Mouse (Mus musculus) thymus, adult 18-20 months (tissue): ENCODE results near the gene B230307C23Rik.
"Not testable (repeated sequence)": the region's sequence is repeated elsewhere in the genome, so short reads cannot be mapped to it uniquely, and the experiment has no call there.

ENCODE experiments used
- DNase-seq, 2 experiments: peaks; one replicate each; pipeline ENCODE4 v3.0.0; 2022; ENCODE audit warnings: mixed read lengths in 2 of 2

The B230307C23Rik gene

DNA sequence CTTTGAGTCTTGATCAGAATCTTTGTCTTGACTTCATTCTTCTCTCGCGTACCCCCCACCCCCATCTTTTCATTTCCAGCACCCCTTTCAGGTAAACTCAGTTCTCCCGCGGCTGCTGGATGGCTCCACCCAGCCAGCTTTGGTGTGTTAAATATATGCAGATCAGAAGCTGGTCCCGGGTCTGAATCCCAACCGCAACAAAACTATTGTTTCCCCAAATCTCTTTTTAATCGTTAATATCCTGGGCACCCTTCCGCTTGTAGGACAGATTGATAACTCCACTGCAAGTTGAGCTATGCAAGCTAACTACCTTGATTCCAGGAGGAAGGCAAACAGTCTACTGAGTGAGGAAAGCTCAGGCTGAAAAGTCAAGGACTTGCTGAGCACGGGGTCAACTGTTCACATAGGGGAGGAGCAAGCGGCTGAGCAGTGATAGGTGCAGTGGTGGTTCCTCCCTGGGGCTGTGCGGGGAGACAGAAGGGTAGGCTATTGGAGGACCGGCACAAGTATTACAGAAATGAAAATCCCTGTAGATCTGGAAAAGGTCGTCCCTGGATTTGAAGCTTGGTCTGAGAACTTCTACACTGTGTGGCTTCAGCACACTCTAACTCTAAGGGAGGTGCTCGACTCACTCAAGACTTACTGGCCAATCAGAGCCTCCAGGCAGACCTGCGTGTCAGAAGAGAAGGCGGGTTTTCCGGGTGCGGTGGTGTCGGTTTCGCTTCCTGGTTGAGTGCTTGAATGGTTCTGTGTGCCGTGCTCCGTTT, at the start of gene B230307C23Rik:
Gene B230307C23Rik (plus strand): TSS at position 700 of the 767 bp plus-strand sequence.
- DNase-seq, result peak; percentile 79 to 82

DNA sequence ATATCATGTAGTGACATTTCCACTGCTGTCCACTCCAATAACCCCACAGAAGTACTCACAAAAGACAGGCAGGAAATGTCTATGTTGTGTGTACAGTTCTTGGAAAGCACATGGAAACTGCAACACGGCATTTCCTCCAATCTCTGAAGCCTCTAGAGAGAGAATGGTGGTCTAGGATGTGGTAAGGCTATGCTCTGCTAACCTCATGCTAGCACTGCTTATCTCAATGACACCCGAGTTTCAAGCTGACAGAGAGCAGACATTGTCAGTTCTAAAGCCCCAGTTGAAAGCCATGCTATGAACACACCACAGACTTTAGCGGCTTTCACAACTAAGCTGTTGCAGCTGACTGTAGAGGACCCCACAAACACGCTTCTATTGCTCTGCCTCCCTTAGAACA, 48.3 kb upstream of the B230307C23Rik start:
- no peak for DNase-seq

DNA sequence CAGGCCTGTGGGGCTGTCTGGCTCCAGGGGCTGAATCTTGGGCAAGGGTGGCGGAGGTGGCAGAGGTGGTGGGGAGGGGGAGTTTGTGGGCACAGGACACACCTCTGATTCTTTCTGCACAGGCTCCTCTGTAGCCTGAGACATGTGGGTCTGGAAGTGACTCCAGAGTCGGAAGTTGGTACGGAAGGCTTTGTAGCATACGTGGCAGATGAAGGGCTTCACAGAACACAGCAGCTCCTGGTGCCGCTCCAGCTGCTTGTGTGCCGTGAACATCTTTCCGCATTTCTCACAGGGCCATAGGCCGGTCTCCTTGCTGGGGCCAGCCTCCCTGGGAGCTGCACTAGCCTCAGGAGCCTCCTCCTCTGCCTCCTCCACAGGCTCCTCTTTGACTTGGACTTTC, 47.1 kb upstream of the B230307C23Rik start:
- no peak for DNase-seq

DNA sequence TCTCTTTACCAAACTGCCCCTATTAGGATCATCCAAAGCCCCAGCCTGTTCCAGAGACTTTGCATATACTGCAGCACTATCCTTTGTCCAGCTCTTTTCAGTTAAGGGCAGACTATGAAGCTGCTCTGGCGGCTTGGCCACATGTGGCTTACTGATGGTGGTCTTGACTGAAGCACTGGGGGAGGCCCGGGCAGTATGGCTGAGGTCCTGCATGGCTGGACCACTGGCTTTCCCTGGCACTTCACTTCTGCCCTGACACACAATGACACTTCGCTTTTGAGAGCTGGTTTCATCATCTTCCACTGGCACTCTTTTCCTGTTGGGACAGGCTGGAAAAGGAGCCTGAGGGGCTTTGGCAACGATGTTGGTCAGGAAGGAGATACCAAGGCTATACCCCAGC, 44.7 kb upstream of the B230307C23Rik start:
- no peak for DNase-seq

DNA sequence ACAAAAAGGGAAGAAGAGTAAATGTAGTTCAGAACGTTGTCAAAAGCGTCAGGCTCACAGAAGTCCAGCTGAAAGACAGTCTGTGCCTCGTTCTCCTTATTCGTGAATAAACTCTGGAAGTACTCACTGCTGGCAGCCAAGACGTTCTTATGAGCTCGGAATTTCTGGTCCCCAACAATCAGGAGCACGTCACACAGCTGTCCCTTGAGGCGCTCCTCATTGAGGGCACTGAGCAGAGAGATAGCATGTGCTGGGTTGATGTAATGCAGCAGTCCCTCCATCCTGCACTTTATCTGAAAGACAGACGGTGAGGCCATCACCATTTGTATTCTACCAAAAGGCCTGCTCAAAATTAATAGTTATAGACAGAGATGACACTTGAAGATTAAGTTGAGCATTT, 44.3 kb upstream of the B230307C23Rik start:
- DNase-seq, result no peak

DNA sequence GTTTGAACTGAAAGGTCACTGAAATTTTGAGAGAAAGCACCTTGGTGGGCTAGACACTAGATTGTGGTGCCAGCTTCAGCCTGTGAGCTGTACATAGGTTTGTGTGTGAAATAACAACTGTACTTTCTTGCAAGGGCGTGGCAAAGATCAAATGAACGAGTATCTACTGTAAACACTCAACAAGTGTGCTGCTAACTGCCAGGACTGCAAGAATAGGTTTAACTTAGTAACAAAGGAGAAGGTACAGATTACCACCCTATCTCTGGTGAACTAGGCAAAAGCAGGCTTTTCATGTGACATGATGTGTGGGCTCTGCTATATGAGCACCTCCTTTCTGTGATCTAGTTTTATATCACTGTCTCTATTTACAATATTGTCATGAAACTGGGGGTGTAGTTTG, 43.8 kb upstream of the B230307C23Rik start:
- no peak for DNase-seq

DNA sequence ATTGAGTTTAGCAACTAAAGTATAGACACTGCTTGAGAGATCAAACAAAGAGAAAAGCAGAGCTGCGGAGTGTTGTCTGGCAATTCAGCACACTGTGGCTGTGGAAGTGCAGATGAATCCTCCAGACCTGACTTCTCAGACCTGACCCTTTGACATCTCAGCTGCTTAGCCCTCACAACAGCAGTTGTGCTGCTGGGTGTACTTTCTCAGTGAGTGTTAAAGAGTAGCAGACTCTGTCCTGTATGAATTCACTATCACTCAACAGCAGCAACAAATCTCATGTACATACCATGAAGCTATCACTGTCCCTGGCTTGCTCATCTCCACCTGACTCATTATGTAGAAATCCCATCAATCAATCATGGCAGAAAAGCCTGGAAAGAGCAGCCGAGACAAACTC, 41.1 kb upstream of the B230307C23Rik start:
- DNase-seq, result no peak

DNA sequence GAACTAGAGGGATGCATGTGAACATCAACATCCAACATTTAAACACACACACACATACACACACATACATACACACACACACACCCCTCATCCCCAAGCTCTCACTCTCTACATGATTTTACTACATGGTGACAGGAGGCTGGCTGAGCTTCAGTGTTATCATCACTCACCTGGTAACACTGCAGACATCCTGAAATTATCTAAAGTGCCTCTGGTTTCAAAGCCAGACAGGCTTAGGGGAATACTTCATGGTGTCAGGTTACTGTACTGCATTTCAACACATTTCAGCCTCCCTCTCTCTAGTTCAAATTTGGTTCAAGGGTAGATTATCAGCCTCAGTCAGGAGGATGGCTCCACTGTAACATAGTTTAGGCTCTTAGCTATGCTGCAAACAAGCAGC, 39.5 kb upstream of the B230307C23Rik start:
- no peak for DNase-seq

DNA sequence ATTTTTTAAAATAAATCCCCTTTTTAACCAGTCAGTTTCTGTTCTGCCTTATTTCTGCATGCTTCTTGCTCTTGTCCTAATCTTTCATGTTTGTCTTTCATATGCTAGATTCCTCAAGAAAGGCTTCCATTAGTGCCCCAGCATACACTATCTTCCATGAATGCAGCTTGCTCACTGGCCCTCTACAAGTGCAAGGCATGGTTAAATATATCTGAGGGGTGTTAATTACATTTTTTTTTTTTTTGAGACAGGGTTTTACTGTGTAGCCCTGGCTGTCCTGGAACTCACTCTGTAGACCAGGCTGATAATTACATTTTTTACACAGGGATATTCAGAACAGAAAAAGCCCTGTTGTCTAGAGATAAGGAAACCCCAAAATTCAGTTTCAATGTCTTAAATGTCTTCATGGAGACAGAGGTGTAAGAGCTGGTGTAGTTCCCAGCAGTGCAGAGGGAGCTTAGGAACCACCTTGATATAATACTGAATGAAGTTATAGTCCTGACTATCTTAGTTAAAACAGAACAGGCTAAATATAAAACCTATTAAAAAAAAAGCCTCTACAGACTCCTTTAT, 38.6 kb upstream of the B230307C23Rik start:
- no peak for DNase-seq

DNA sequence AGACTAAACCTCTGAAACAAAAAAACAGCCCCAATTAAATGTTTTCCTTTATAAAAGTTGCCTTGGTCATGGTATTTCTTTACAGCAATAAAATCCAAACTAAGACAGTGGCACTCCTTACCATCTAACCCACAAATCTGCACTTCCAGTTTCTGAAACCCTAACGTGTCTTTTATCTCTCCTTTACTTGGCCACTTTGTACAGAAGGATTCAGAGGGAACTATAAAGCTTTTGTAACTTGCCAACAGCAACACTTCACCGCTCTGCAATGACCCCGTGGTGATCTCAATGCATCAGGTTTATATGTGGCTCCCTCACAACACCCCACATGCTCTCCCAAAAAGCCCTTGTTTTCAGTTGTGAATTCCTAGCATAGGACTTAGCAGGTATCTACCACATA, 36.8 kb upstream of the B230307C23Rik start:
- DNase-seq, result no peak

DNA sequence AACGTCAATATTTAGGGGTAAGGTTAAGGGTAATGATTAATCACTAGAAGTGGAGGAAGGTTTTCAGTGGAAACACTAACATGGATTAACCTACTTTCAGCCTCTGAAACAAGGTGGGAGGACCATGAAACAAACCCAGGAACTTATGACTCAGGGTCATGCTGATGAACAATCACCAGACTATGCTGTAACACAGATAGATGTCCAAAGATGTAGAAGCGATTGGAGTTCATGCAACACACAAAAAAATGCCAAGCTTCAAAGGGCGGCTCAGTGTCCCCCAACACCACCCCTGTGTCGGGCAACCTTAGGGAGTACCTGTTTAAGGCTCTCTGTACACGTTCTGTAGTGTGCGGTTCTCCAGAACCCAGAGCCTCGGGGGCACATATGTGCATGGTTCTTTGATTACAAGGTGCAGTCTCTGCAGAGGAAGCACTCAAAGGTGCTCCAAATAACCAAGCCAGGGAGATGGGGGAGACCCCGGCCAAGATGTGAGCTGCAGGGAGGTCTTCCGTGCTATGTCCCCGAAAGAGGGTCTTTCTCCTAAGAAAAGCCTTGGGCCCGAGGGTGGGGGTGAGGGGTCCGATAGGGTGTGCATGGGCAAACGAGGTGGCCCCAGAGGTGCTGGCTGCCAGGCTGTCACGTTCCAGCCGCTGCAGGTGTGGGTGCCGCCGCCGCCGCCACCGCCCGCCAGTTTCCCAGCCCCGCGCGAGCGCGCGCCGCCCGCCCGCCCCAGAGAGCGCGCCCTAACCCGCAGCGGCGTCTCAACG, 35.5 kb upstream of the B230307C23Rik start:
- no peak for DNase-seq

DNA sequence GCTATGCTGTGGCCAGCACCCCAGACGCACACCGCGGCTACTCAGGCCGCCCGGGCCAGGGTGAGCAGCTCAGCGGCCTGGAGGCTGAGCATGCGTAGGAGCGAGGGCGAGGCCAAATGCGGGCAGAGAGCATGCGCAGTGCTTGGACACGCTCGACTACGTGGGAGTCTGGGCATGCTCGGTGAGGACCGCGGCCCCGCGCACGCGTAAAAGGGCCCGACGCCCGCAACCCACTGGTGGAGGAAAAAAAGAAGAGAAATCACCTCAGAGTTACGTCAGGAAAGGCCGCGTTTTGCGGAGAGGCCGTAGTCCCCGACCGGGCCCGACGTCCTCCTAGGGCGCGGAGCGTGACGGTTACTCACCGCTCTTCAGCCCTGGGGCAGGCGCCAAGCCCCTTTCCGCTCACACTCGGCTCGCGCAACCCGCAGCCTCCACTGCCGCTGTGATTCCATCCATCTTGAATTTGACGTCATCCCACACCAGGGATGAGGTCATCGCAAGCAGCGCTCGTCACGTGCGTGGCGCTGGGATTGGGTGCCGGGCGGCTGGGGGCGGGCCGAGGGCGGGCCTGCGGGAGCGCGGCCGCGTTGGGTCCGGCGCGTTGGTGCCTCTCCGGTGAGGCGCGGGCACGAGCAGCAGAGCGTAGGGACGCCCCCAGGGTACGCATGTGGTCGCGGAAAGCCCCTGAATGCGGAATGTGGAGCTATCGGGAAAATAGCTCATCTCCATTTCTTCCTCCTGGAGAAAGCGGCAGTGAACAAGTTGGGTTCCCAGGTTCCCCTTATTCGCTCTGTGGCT, 34.8 kb upstream of the B230307C23Rik start, which contains the start of the genes C2cd2 and Zbtb21:
Gene C2cd2 (minus strand): TSS at position 448 of the 798 bp plus-strand sequence.
Gene Zbtb21 (minus strand): TSS at position 472 of the 798 bp plus-strand sequence.
- peak; percentile 88 to 94 for DNase-seq

DNA sequence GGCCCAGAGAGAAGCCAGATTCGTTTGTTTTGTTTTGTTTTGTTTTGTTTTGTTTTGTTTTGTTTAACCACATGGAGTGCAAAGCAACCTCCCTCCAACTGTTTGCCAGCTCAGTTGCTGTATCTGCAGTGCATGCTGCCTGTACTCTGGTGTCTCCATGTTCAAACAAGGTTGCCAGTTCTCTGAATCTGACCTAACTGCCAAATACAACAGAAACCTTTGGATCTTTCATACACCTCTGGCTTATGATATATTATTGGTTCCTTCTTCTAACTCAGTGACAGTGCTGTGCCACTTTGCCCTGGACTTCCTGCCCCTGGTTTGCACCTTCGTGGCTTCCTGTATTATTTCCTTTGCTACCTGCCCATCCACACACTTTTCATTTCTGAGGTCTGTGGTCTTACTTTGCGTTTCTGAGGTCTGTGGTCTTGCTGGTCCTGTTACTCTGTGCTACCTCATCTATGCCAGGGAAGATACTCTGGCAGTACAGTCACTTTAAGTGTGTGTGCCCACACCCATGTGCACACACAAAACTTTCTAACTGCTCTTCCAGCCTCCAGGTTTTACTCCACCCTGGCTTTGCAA, 33.1 kb upstream of the B230307C23Rik start:
- no peak for DNase-seq

DNA sequence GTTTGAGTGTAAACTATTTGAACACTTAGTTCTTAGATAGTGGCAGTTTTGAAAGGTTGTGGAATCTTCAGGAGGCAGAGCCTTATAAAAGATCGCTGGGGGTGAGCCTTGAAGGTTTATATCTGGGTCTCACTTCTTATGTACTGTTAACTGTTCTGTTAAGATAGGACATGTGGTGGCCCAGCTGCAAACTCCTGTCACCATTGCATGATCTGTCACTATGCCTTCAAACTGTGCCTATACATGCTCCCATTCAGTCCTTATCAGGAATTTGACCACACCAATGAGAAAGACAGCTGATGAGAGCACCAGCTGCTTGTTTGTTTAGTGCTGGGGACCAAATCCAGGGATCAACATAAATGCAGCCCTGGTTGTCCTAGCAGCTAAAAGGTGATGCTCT, 19.8 kb upstream of the B230307C23Rik start:
- no peak for DNase-seq

DNA sequence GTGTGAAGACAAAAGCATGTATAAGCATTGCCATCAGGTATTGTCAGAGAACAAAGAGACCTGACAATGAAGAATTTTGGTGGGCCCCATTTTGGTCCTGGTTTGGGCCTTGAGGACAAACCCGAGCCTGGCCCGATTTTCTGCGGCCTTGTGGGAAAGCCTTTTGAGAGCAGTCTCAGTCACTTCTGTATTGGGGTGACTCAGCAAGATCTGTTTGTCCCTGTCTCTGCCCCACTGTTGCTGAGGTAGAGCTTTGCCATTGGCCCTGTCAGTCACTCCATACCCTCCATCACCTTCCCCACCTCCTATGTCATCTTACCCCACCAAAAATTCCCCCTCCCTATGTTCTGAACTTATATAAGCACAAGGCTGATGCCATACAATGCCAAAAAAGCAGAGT, 19.4 kb upstream of the B230307C23Rik start:
- no peak for DNase-seq

DNA sequence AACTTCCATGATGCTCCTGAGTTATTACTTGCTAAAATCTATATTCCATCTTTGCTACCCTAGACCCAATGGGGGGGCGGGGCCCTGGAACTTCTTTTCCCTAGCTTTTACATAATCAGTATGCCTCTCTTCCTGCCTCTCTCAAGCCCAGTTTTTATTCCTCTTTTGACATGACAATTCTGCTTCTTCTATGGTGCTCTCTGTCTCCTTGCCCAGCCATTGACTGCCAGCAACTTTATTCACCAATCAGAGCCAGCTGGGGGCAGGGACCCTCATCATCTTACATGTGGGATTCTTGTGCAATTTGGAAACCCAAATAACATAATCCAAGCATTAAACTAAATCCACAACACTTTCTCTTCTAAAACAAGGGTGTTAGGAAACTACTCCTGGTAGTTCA, 15.8 kb upstream of the B230307C23Rik start:
- no peak for DNase-seq

DNA sequence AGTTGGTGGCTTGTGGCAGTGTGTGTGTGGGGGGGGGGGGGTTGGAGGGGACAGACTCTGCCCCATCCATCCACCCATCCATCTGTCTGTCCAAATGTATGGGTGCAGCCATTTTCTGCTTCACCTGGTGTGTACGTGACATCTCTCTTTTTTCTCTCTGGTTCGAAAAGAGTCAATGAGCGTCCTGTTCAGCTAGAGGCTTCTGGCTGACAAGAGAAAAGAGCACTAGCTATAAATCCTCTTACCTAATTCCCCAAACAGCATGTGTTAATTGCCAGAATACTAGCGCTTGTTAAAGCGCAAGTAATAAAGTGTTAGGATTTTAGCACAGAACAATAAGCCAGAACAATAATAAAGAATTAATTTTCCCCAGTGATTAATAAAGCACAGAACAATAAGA, 12.5 kb upstream of the B230307C23Rik start:
- no peak for DNase-seq

DNA sequence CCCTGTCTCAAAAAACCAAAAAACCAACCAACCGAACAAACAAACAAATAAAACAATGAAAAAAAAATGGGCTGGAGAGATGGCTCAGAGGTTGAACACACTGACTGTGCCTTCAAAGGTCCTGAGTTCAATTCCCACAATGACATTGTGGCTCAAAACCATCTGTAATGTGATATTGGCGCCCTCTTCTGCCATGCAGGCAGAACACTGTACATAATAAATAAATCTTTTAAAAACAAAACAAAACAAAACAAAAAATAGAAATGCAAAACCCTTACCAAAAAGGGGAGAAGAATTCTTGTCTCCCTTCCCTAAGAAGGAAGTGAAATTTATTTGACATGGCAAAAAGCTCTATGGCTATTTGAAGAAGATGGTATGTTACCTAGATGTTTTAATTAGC, 5.6 kb upstream of the B230307C23Rik start:
- no peak for DNase-seq

DNA sequence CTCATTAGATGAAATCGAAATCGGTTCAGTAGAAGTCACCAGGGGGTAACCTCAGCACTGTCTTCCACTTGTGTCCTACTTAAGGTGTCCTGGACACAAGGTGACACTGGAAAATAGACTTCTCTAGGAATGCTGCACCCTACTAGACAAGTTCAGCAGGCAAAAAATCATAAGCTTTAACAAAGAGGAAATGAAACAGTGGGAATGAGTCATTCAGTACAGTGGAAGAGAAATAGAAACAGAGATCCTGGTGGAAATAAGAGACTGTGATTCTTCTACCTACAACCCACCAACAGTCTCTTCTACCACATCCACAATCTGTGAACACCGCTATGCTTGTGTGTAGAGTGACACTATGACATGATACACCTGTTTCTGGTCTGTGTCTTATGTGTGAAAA, 4.6 kb upstream of the B230307C23Rik start:
- DNase-seq, result not testable (repeated sequence)

DNA sequence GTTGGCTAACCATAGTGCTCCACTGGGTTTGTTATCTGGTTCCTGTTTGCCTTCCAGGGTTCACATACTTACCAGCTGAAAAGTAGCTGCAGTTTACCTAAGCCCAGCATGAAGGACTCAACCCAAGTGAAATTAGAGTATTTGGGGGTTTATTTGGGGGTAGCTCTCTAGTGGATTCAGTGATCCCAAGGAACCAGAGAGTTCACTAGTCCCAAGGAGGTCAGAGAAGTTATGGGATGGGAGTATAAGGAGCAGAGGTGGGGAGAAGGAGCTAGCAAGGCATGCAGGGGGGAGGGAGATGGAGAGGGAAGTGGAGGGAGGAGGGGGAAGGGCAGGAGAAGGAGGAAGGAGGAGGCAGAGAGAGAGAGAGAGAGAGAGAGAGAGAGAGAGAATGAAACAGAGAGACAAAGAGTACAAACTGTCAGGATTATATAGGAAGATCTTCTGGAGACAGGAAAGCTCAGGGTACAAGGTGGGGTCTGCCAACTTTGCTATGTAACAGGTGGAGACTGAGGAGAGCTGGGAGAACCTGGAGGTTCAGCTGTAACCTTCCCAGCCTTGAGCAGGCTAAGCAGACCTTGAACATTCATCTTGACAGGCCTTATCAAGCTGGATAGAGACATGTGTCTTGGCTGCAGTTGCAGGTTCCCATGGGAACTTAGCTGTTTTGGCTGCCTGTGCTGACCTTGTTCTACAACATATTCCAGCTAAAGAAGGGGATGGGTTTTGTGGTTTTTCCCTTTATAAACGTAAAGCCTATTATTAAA, 1.1 kb upstream of the B230307C23Rik start:
- no peak for DNase-seq

DNA sequence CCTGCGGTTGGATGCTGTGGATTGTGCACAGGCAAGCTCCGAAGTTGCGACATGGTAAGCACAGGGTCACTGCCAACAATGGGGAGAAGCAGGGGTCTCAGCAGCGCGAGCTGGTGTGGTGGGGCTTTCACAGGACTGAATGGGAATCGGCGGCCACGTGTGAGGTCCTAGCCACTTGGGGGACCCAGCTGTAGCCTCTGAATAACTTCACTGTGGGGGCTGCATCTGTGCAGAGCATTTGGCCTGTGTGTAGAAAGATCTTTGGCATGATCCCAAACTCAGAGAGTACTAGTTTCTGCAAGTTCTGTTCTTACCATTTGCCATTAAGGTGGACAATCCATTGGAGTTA, 242 bp downstream of the B230307C23Rik start:
- not testable (repeated sequence) for DNase-seq

DNA sequence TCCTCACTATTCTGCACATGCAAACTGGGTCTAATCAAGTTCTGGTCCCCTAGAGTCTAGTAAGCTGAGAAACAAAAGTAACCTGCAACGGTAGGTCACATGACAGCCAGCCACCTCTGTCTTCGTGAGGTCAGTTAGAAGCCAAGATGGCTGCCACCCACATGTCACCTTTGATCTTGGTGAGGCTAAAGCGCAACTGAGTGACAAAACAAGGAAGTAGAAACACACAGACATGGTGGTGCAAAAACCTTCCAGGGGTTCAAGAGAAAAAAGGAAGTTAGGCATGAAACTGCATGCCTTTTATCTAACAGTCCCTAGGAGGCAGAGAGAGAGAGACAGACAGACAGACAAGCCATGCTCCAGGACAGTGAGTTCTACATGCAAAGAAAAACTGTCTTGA, 25.0 kb downstream of the B230307C23Rik start:
- DNase-seq, result no peak
